Mouse (Mus musculus) embryonic facial prominence, embryonic 11.5 days (tissue): Measurements from ENCODE around the gene Zfp292. TPM values are rescaled to one million over a fixed set of nuclear protein-coding genes. Genes with fewer than 3 reads are reported as not detected.
"Not testable (repeated sequence)": the region's sequence is repeated elsewhere in the genome, so short reads cannot be mapped to it uniquely, and the experiment has no call there.

Source experiments
- ATAC-seq: fragments of 200-750 bp; cut with Nextera tagmentation; replicated peaks from 2 replicates; pipeline ENCODE4 v1.8.0; 2017; ENCODE audit warnings: low read depth; ENCODE audit not compliant: insufficient number of reproducible peaks, low FRiP score, low TSS enrichment
- DNase-seq: peaks from one replicate; pipeline ENCODE4 v3.0.0-alpha.2; 2015; ENCODE audit warnings: low spot score
- H3K27ac ChIP-seq: fragments of 300-500 bp; sonication (generic); replicated peaks from 2 replicates; pipeline ENCODE4 v1.5.1; 2014; ENCODE audit warnings: mild to moderate bottlenecking, low read depth, low read length, control low read depth
- H3K27me3 ChIP-seq: fragments of 300-500 bp; sonication (generic); 2 replicates; pipeline ENCODE4 v1.6.1; 2014; ENCODE audit warnings: mild to moderate bottlenecking, low read length, moderate library complexity, mixed read lengths; ENCODE audit not compliant: control insufficient read depth, insufficient read depth
- H3K36me3 ChIP-seq: fragments of 300-500 bp; sonication (generic); replicated peaks from 2 replicates; pipeline ENCODE4 v1.6.1; 2014; ENCODE audit warnings: low read depth, mild to moderate bottlenecking, low read length, moderate library complexity, mixed read lengths; ENCODE audit not compliant: control insufficient read depth, insufficient read depth
- H3K4me1 ChIP-seq: fragments of 300-500 bp; sonication (generic); 2 replicates; pipeline ENCODE4 v1.6.1; 2014; ENCODE audit warnings: low read length, mixed read lengths; ENCODE audit not compliant: control insufficient read depth, insufficient read depth
- H3K4me2 ChIP-seq: fragments of 300-500 bp; sonication (generic); 2 replicates; pipeline ENCODE4 v1.6.1; 2014; ENCODE audit warnings: low read depth, mild to moderate bottlenecking, control low read depth, low read length, moderate library complexity
- H3K4me3 ChIP-seq: fragments of 300-500 bp; sonication (generic); 2 replicates; pipeline ENCODE4 v1.5.1; 2014; ENCODE audit warnings: low read depth, low read length, control low read depth
- H3K9ac ChIP-seq: fragments of 300-500 bp; sonication (generic); replicated peaks from 2 replicates; pipeline ENCODE4 v1.6.1; 2014; ENCODE audit warnings: mild to moderate bottlenecking, control low read depth, low read length
- H3K9me3 ChIP-seq: fragments of 300-500 bp; sonication (generic); replicated peaks from 2 replicates; pipeline ENCODE4 v1.6.1; 2016; ENCODE audit warnings: mild to moderate bottlenecking, low read length, inconsistent platforms, mixed read lengths; ENCODE audit not compliant: control insufficient read depth
- WGBS: fragments of 180-500 bp; shearing (Covaris S2); extraction: QIAGEN DNeasy Blood & Tissue Kit; methylation state at CpG from one replicate; pipeline ENCODE4 v1.1.7; 2014; 5-methylcytosine and 5-hydroxymethylcytosine counted together
- polyA plus RNA-seq: library from polyadenylated mRNA; unstranded; fragments of >200 nt; fragmentation: Nextera tagmentation; extraction: Ambion mirVana; gene quantifications from 2 replicates; pipeline ENCODE4 v1.2.1, GENCODE M21; 2014

Zfp292 gene
- polyA plus RNA-seq, 1 experiment from 2014 or later = 36.4 TPM

DNA sequence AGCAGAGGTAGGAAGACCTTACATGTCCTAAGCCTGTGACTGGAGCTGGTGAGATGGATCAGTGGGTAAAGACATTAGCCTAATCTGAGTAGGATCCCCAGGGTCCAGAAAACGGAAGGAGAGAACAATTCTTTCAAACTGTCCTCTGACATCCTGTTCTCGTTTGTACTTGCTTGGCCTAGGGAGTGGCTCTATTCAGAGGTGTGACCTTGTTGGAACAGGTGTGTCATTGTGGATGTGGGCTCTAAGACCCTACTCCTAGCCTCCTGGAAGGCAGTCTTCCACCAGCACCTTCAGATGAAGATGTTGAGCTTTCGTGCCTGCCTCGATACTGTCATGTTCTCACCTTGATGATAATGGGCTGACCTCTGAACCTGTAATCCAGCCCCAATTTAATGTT is 23.4 kb upstream of the Zfp292 start:
- Histone ChIP-seq H3K4me3 (no peak overlapping the region), H3K4me2 (no peak overlapping the region), H3K27me3 (no peaks in the 10 kb centered on the region), H3K4me1 (no peaks in the 10 kb centered on the region), H3K9me3 (no peaks in the 10 kb centered on the region), H3K27ac (no peak overlapping the region), H3K9ac (no peak overlapping the region), H3K36me3 (no peaks in the 10 kb centered on the region)
- DNase-seq (no peak), ATAC-seq (no peak)
- 78% methylated on average over 4 of the region's 4 CpGs for WGBS

DNA sequence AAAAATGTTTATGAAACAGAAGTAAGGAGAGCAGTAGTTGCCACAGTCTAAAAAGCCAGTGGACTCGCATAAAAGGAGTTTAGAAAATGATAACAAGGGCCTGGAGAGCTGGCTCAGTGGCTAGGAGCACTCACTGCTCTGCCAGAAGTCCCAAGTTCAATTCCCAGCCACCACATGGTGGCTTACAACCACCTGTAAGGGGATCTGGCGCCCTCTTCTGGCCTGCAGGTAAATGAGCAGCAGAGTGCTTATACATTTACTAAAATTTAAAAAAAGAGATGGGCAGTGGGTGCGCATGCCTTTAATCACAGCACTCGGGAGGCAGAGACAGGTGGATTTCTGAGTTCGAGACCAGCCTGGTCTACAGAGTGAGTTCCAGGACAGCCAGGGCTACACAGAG is 22.6 kb upstream of the Zfp292 start:
- H3K27ac ChIP-seq = no peak overlapping the region
- H3K27me3 ChIP-seq = no peaks in the 10 kb centered on the region
- no peak overlapping the region for H3K4me2 ChIP-seq
- no peak overlapping the region for H3K9ac ChIP-seq
- H3K36me3 ChIP-seq = no peaks in the 10 kb centered on the region
- no peaks in the 10 kb centered on the region for H3K9me3 ChIP-seq
- no peak for DNase-seq
- no peaks in the 10 kb centered on the region for H3K4me1 ChIP-seq
- ATAC-seq = no peak
- WGBS = 62% methylated on average over 5 of the region's 5 CpGs
- no peak overlapping the region for H3K4me3 ChIP-seq

DNA sequence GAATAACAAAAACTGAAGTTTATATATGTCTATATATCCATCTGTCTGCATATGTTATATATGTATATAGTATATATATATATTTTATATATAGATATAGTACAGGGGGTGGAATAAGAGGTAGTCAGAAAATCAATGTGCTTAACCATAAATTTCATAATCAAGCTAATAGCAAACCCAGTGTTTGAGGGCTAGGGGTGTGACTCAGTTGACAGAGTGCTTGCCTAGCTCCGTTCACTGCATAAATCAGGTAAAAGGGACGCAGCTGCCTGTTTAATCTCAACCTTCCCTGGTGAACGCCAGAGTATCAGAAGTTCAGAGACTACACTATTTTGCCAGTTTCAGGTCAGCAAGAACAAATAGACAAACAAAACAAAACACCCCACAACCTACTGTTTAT is 18.8 kb upstream of the Zfp292 start:
- not testable (repeated sequence) for H3K4me2 ChIP-seq, DNase-seq, H3K9me3 ChIP-seq, ATAC-seq, H3K27ac ChIP-seq, H3K36me3 ChIP-seq, H3K9ac ChIP-seq, H3K4me3 ChIP-seq, H3K27me3 ChIP-seq, H3K4me1 ChIP-seq
- 49% methylated on average over 3 of the region's 3 CpGs for WGBS

DNA sequence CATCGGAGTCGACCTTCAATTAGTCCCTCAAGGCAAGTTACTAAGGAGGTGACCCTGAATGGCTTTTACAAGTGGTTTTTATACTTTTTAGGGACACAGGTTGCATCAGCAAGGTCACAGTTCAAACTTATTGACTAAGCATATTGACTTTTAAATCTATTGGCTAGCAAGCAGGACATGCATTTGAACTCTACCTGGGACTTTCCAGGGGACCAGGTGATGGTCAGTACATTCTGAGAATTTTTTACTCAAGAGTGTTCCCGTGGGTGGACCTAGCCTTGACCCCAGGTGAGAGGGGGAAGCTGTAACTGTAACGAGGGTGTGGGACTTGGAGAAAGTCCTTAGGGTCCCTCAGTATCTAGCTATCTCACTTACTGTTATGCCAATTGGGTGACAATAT is 18.4 kb upstream of the Zfp292 start:
- no peaks in the 10 kb centered on the region for H3K4me1 ChIP-seq
- DNase-seq = no peak
- ATAC-seq = no peak

DNA sequence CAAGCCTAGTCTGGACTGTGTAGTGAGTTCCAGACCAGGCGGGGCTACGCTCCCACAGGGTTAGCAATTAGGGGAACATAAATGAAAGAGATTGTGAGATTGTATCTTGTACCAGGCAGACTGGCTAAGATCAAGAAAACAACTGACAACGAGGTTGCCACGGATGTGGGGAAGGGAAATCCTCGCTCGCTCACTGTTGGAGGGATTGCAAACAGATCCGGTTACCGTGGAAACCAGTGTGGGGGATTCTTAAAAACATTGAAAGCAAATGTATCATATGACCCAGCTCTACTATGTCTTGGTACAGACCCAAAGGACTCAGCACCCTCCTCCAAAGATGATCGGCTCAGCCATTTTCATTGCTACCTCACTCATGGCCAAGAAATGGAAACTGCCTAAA is 17.4 kb upstream of the Zfp292 start:
- no peaks in the 10 kb centered on the region for H3K36me3 ChIP-seq
- H3K4me1 ChIP-seq = no peaks in the 10 kb centered on the region
- H3K9ac ChIP-seq = no peak overlapping the region
- H3K4me3 ChIP-seq = no peak overlapping the region
- H3K27me3 ChIP-seq = no peaks in the 10 kb centered on the region
- ATAC-seq (0 out of 2 replicates have a peak, but pooled peaks have one; percentile 48), DNase-seq (peak; percentile 69)
- whole genome bisulfite sequencing = 53% methylated on average over 9 of the region's 9 CpGs
- no peak overlapping the region for H3K27ac ChIP-seq
- no peak overlapping the region for H3K4me2 ChIP-seq
- H3K9me3 ChIP-seq = no peaks in the 10 kb centered on the region

More for the DNA sequence above, 18.4 kb upstream of the Zfp292 start:
- H3K9me3 ChIP-seq = no peaks in the 10 kb centered on the region
- H3K4me2 ChIP-seq = no peak overlapping the region
- H3K36me3 ChIP-seq = no peaks in the 10 kb centered on the region
- no peaks in the 10 kb centered on the region for H3K27me3 ChIP-seq
- 71% methylated on average over 4 of the region's 4 CpGs for WGBS
- H3K4me3 ChIP-seq = no peak overlapping the region
- no peak overlapping the region for H3K9ac ChIP-seq
- H3K27ac ChIP-seq = no peak overlapping the region

DNA sequence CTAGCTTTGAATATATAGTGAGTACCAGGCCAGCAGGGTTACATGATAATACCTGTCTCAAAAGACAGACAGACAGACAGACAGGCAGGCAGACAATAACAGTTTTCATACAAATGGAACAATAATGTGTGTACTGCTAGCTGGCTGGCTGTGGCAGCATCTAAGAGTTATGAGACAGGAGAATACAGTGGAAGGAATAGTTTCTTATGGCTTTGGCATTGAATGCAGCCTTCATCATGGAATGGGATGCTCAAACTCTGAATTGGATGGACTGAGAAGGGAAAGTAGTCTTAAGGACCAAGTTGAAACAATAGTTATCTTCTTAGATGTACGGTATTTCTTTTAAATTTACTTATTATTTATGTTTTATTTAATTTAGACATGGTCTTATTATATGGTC is 16.6 kb upstream of the Zfp292 start:
- H3K27me3 ChIP-seq = no peaks in the 10 kb centered on the region
- no peak overlapping the region for H3K27ac ChIP-seq
- 95% methylated on average over 1 of the region's 1 CpGs for WGBS
- ATAC-seq (no peak), DNase-seq (no peak)
- no peak overlapping the region for H3K4me3 ChIP-seq
- H3K4me1 ChIP-seq = no peaks in the 10 kb centered on the region
- H3K9ac ChIP-seq = no peak overlapping the region
- H3K36me3 ChIP-seq = no peaks in the 10 kb centered on the region
- no peaks in the 10 kb centered on the region for H3K9me3 ChIP-seq
- no peak overlapping the region for H3K4me2 ChIP-seq

DNA sequence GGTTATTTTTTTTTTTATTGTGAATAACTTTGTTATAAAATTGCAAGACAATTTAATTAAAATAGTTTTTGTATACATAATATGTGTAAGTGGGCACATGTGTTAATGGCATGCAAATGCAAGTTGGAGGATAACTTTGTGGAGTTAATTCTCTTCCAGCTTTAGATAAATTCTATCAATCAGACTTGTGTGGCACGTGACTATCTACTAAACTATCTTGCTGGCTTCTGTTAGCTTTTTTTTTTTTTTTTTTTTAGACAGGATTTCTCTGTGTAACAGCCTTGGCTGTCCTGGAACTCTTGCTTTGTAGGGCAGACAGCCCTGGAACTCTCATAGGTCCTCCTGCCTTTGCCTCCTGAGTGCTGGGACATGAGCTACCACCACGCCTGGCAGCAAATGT is 15.7 kb upstream of the Zfp292 start:
- no peak overlapping the region for H3K27ac ChIP-seq
- DNase-seq (no peak), ATAC-seq (no peak)
- no peaks in the 10 kb centered on the region for H3K27me3 ChIP-seq
- WGBS = 73% methylated on average over 2 of the region's 2 CpGs
- no peaks in the 10 kb centered on the region for H3K4me1 ChIP-seq
- no peaks in the 10 kb centered on the region for H3K36me3 ChIP-seq
- no peak overlapping the region for H3K9ac ChIP-seq
- no peaks in the 10 kb centered on the region for H3K9me3 ChIP-seq
- H3K4me3 ChIP-seq = no peak overlapping the region
- H3K4me2 ChIP-seq = no peak overlapping the region

DNA sequence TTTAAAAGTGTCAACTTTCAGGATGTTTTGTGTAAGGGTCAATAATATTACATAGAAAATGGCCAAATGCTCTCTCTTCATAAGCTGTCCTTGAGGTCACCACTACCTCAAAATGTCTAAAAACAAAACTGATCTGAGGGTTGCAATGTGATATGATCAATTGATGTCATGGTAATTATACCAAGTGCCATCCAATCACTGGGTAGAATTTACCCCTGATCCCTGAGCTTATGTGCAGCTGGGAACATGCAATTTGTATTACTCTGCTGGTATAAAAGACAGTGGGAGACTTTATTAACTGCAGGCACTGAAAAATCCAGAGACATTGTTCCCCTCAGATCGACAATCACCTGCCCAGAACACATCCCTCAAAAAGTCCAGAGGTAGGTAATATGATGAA is 10.7 kb upstream of the Zfp292 start, which contains the start of gene Cga:
Gene Cga (plus strand): TSS at position 301 of the 400 bp plus-strand sequence.
- no peak within 1 kb of the TSS for H3K4me2 ChIP-seq
- no peaks in the 10 kb centered on the region for H3K9me3 ChIP-seq
- H3K4me1 ChIP-seq = no peaks in the 10 kb centered on the region
- H3K27ac ChIP-seq = no peak within 1 kb of the TSS
- H3K9ac ChIP-seq = no peak within 1 kb of the TSS
- H3K4me3 ChIP-seq = no peak within 1 kb of the TSS
- no peaks in the 10 kb centered on the region for H3K36me3 ChIP-seq
- peaks cover 8% of the 10 kb centered on the region; the same call in 1 of the 2 replicates for H3K27me3 ChIP-seq
- peak; percentile 19 for DNase-seq
- 58% methylated on average over 1 of the region's 1 CpGs for WGBS
- no peak for ATAC-seq
